Mouse (Mus musculus) forebrain, embryonic 14.5 days (tissue): ENCODE data around the gene Tatdn2. TPM values are rescaled to one million over a fixed set of nuclear protein-coding genes. Genes with fewer than 3 reads are reported as not detected.

Experiments
- ATAC-seq: fragments of 200-750 bp; cut with Nextera tagmentation; 2 replicates; pipeline ENCODE4 v1.8.0; 2017; ENCODE audit warnings: mild to moderate bottlenecking, moderate library complexity
- DNase-seq: peaks from one replicate; pipeline ENCODE4 v3.0.0-alpha.2; 2015; ENCODE audit warnings: low spot score
- H3K27ac ChIP-seq: fragments of 300-500 bp; sonication (generic); 2 replicates; pipeline ENCODE4 v1.5.1; 2014; ENCODE audit warnings: low read depth, mild to moderate bottlenecking, control low read depth, low read length, moderate library complexity
- H3K27me3 ChIP-seq: fragments of 300-500 bp; sonication (generic); replicated peaks from 2 replicates; pipeline ENCODE4 v1.6.1; 2014; ENCODE audit warnings: low read length, control low read depth, mixed read lengths; ENCODE audit not compliant: control insufficient read depth, insufficient read depth
- H3K36me3 ChIP-seq: fragments of 300-500 bp; sonication (generic); 2 replicates; pipeline ENCODE4 v1.6.1; 2014; ENCODE audit warnings: low read length, control low read depth; ENCODE audit not compliant: control insufficient read depth, insufficient read depth
- H3K4me1 ChIP-seq: fragments of 300-500 bp; sonication (generic); 2 replicates; pipeline ENCODE4 v1.6.1; 2014; ENCODE audit warnings: antibody characterized with exemption, low read length, control low read depth; ENCODE audit not compliant: control insufficient read depth, insufficient read depth
- H3K4me2 ChIP-seq: fragments of 300-500 bp; sonication (generic); 2 replicates; pipeline ENCODE4 v1.6.1; 2014; ENCODE audit warnings: mild to moderate bottlenecking, control low read depth, low read length
- H3K4me3 ChIP-seq: fragments of 300-500 bp; sonication (generic); 2 replicates; pipeline ENCODE4 v1.5.1; 2014; ENCODE audit warnings: low read depth, low read length, control low read depth
- H3K9ac ChIP-seq: fragments of 300-500 bp; sonication (generic); 2 replicates; pipeline ENCODE4 v1.6.1; 2014; ENCODE audit warnings: mild to moderate bottlenecking, low read length, control low read depth, moderate library complexity
- H3K9me3 ChIP-seq: fragments of 300-500 bp; sonication (generic); replicated peaks from 2 replicates; pipeline ENCODE4 v1.6.1; 2016; ENCODE audit warnings: low read length, control low read depth, mixed read lengths; ENCODE audit not compliant: control insufficient read depth
- WGBS: fragments of 180-500 bp; shearing (Covaris S2); extraction: QIAGEN DNeasy Blood & Tissue Kit; methylation state at CpG from one replicate; pipeline ENCODE4 v1.1.7; 2014; 5-methylcytosine and 5-hydroxymethylcytosine counted together
- polyA plus RNA-seq: library from polyadenylated mRNA; unstranded; fragments of >200 nt; fragmentation: Nextera tagmentation; extraction: Ambion mirVana; gene quantifications from 2 replicates; pipeline ENCODE4 v1.2.1, GENCODE M21; 2014

The Tatdn2 gene
- polyA plus RNA-seq, 1 experiment from 2014 or later, result 1.1 TPM

- H3K27ac ChIP-seq, result no peak overlapping the region
- DNase-seq, result no peak
- H3K4me1 ChIP-seq, result no peaks in the 10 kb centered on the region
- H3K27me3 ChIP-seq, result no peaks in the 10 kb centered on the region
- no peak overlapping the region for H3K9ac ChIP-seq
- H3K4me2 ChIP-seq, result no peak overlapping the region
- WGBS, result 73% methylated on average over 14 of the region's 14 CpGs
- no peak for ATAC-seq
- H3K4me3 ChIP-seq, result no peak overlapping the region
- H3K9me3 ChIP-seq, result no peaks in the 10 kb centered on the region
- H3K36me3 ChIP-seq, result no peaks in the 10 kb centered on the region
Observed at GRCm38 (mm10) chr6:113678246-113679012, 18.4 kb upstream of the Tatdn2 start.

- Histone ChIP-seq H3K27ac (no peak overlapping the region), H3K9me3 (no peaks in the 10 kb centered on the region), H3K27me3 (no peaks in the 10 kb centered on the region), H3K4me3 (no peak overlapping the region), H3K9ac (no peak overlapping the region), H3K36me3 (no peaks in the 10 kb centered on the region), H3K4me2 (no peak overlapping the region), H3K4me1 (no peaks in the 10 kb centered on the region)
- DNase-seq (no peak), ATAC-seq (no peak)
- 92% methylated on average over 9 of the region's 9 CpGs for WGBS
Observed at GRCm38 (mm10) chr6:113679993-113680566, 16.8 kb upstream of the Tatdn2 start.

- Histone ChIP-seq H3K27ac (no peak overlapping the region), H3K27me3 (no peaks in the 10 kb centered on the region), H3K36me3 (no peaks in the 10 kb centered on the region), H3K4me2 (no peak overlapping the region), H3K9me3 (no peaks in the 10 kb centered on the region), H3K4me1 (no peaks in the 10 kb centered on the region), H3K4me3 (no peak overlapping the region), H3K9ac (no peak overlapping the region)
- ATAC-seq (no peak), DNase-seq (peak; percentile 64)
- WGBS, result 14% methylated on average over 4 of the region's 4 CpGs
Observed at GRCm38 (mm10) chr6:113681271-113681670, 15.6 kb upstream of the Tatdn2 start.

- no peak for DNase-seq
- H3K4me1 ChIP-seq, result no peaks in the 10 kb centered on the region
- H3K9me3 ChIP-seq, result no peaks in the 10 kb centered on the region
- H3K36me3 ChIP-seq, result no peaks in the 10 kb centered on the region
- H3K27me3 ChIP-seq, result no peaks in the 10 kb centered on the region
- H3K4me3 ChIP-seq, result no peak overlapping the region
- no peak overlapping the region for H3K27ac ChIP-seq
- no peak overlapping the region for H3K4me2 ChIP-seq
- H3K9ac ChIP-seq, result no peak overlapping the region
- 83% methylated on average over 10 of the region's 10 CpGs for WGBS
- no peak for ATAC-seq
Observed at GRCm38 (mm10) chr6:113683081-113683825, 13.6 kb upstream of the Tatdn2 start.

GRCm38 (mm10) chr6:113686551-113687125 lies 10.2 kb upstream of the Tatdn2 start:
- Histone ChIP-seq H3K4me3 (no peak overlapping the region), H3K4me1 (no peaks in the 10 kb centered on the region), H3K4me2 (no peak overlapping the region), H3K9me3 (no peaks in the 10 kb centered on the region), H3K9ac (no peak overlapping the region), H3K27ac (no peak overlapping the region), H3K27me3 (no peaks in the 10 kb centered on the region), H3K36me3 (no peaks in the 10 kb centered on the region)
- DNase-seq (no peak), ATAC-seq (no peak)
- WGBS, result 42% methylated on average over 8 of the region's 8 CpGs

DNA sequence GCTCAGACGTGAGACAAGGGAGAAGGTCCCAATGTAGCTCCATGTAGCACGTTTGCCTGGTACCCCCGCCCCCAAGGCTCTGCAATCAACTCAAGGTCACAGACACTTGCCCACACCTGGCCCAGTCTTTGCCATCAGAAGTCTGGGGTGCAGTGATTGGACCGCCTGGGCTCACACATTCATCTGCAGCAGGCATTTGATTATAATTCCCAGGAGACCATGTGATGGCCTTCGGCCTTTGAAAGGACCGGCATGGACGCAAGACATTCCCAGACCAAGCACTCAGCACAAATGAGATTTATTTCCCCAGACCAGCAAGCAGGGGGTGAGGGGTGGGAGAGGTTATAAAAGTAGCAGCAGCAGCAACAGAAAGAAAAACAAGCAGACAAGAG lies 6.8 kb upstream of the Tatdn2 start:
- Histone ChIP-seq H3K9me3 (no peaks in the 10 kb centered on the region), H3K4me3 (no peak overlapping the region), H3K27ac (no peak overlapping the region), H3K4me2 (no peak overlapping the region), H3K36me3 (no peaks in the 10 kb centered on the region), H3K4me1 (no peaks in the 10 kb centered on the region), H3K9ac (no peak overlapping the region), H3K27me3 (no peaks in the 10 kb centered on the region)
- 48% methylated on average over 7 of the region's 7 CpGs for WGBS
- ATAC-seq (no peak), DNase-seq (no peak)

- Histone ChIP-seq H3K9ac (peak overlapping the region; percentile 17; the same call in 1 of the 2 replicates), H3K4me3 (no peak overlapping the region)
Observed at GRCm38 (mm10) chr6:113690400-113691083, 6.3 kb upstream of the Tatdn2 start.

GRCm38 (mm10) chr6:113691084-113691462 lies 5.8 kb upstream of the Tatdn2 start:
- peaks cover 1% of the 10 kb centered on the region; the same call in 1 of the 2 replicates for H3K4me1 ChIP-seq
- H3K4me3 ChIP-seq, result no peak overlapping the region
- no peak overlapping the region for H3K9ac ChIP-seq
- no peaks in the 10 kb centered on the region for H3K9me3 ChIP-seq
- H3K27me3 ChIP-seq, result no peaks in the 10 kb centered on the region
- H3K27ac ChIP-seq, result no peak overlapping the region
- DNase-seq (no peak), ATAC-seq (no peak)
- WGBS, result 90% methylated on average over 4 of the region's 4 CpGs
- no peak overlapping the region for H3K4me2 ChIP-seq
- H3K36me3 ChIP-seq, result no peaks in the 10 kb centered on the region

More at GRCm38 (mm10) chr6:113690400-113691083, 6.3 kb upstream of the Tatdn2 start:
- DNase-seq, result no peak
- 18% methylated on average over 14 of the region's 14 CpGs for WGBS
- ATAC-seq, result no peak
- H3K27ac ChIP-seq, result no peak overlapping the region
- no peaks in the 10 kb centered on the region for H3K4me1 ChIP-seq
- no peaks in the 10 kb centered on the region for H3K36me3 ChIP-seq
- H3K9me3 ChIP-seq, result no peaks in the 10 kb centered on the region
- H3K4me2 ChIP-seq, result no peak overlapping the region
- no peaks in the 10 kb centered on the region for H3K27me3 ChIP-seq
